Mouse (Mus musculus) forebrain, postnatal 0 days (tissue): Measurements from ENCODE around the gene Clba1. TPM values are rescaled to one million over a fixed set of nuclear protein-coding genes. Genes with fewer than 3 reads are reported as not detected.

Experiments used
- ATAC-seq: fragments of 200-750 bp; cut with Nextera tagmentation; 2 replicates; pipeline ENCODE4 v1.8.0; 2017; ENCODE audit warnings: mild to moderate bottlenecking, moderate library complexity
- DNase-seq: peaks from one replicate; pipeline ENCODE4 v3.0.0-alpha.2; 2015
- H3K27ac ChIP-seq: fragments of 300-500 bp; sonication (generic); 2 replicates; pipeline ENCODE4 v1.5.1; 2014; ENCODE audit warnings: low read depth, mild to moderate bottlenecking, antibody characterized with exemption, low read length, moderate library complexity, mixed read lengths
- H3K27me3 ChIP-seq: fragments of 300-500 bp; sonication (generic); 2 replicates; pipeline ENCODE4 v1.6.1; 2014; ENCODE audit warnings: mild to moderate bottlenecking, low read length, mixed read lengths; ENCODE audit not compliant: insufficient read depth
- H3K36me3 ChIP-seq: fragments of 300-500 bp; sonication (generic); 2 replicates; pipeline ENCODE4 v1.6.1; 2014; ENCODE audit warnings: mild to moderate bottlenecking, moderate library complexity; ENCODE audit not compliant: insufficient read depth
- H3K4me1 ChIP-seq: fragments of 300-500 bp; sonication (generic); 2 replicates; pipeline ENCODE4 v1.6.1; 2014; ENCODE audit warnings: antibody characterized with exemption; ENCODE audit not compliant: insufficient read depth
- H3K4me2 ChIP-seq: fragments of 300-500 bp; sonication (generic); 2 replicates; pipeline ENCODE4 v1.6.1; 2014; ENCODE audit warnings: low read depth, mild to moderate bottlenecking, moderate library complexity
- H3K4me3 ChIP-seq: fragments of 300-500 bp; sonication (generic); 2 replicates; pipeline ENCODE4 v1.5.1; 2014; ENCODE audit warnings: low read depth, low read length, mixed read lengths
- H3K9ac ChIP-seq: fragments of 300-500 bp; sonication (generic); 2 replicates; pipeline ENCODE4 v1.6.1; 2014; ENCODE audit warnings: mild to moderate bottlenecking
- H3K9me3 ChIP-seq: fragments of 300-500 bp; sonication (generic); 2 replicates; pipeline ENCODE4 v1.6.1; 2016; ENCODE audit warnings: low read length
- CTCF ChIP-seq: sonication (generic); IDR thresholded peaks from 2 replicates; pipeline ENCODE4 v1.5.1; 2016; ENCODE audit warnings: antibody characterized with exemption, control low read depth, low read depth
- WGBS: fragments of 180-500 bp; shearing (Covaris S2); extraction: QIAGEN DNeasy Blood & Tissue Kit; methylation state at CpG from one replicate; pipeline ENCODE4 v1.1.7; 2014; 5-methylcytosine and 5-hydroxymethylcytosine counted together
- polyA plus RNA-seq: library from polyadenylated mRNA; unstranded; fragments of >200 nt; fragmentation: Nextera tagmentation; extraction: Ambion mirVana; gene quantifications from 2 replicates; pipeline ENCODE4 v1.2.1, GENCODE M21; 2015
- total RNA-seq: library from RNA; depleted of rRNA; stranded (reverse); fragments of >200 nt; gene quantifications from 2 replicates; pipeline ENCODE4 v1.2.3, GENCODE M21; 2014

Gene Clba1
- total and polyA plus RNA-seq, 2 experiments from 2014 or later: 19.5 to 26.1 TPM

DNA sequence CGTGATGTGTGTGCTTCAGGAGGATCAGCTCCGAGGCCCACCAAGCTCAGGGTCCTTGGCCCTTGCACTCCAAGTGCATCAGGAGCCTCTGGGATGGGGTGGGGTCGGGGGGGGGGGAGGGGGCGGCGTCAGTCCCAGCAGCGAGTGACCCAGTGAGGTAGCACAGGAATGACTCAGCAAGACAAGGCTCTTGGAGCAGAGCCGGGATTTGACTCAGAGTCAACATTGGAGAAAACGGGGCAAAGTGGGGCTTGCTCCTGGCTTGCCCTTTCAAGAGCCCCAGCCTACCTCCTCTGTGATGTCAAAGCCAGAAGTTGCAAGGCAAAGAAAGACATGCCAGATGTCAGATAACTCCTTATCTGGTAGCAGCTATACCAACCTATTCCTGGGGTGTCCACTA is 42.4 kb downstream of the Clba1 start:
- H3K4me1 ChIP-seq: no peaks in the 10 kb centered on the region
- DNase-seq (no peak), ATAC-seq (no peak)
- H3K9ac ChIP-seq: no peak overlapping the region
- no peaks in the 10 kb centered on the region for H3K27me3 ChIP-seq
- no peaks in the 10 kb centered on the region for H3K9me3 ChIP-seq
- WGBS: 55% methylated on average over 8 of the region's 8 CpGs
- H3K36me3 ChIP-seq: no peaks in the 10 kb centered on the region
- H3K4me3 ChIP-seq: no peak overlapping the region
- no peak overlapping the region for H3K27ac ChIP-seq
- no peak overlapping the region for H3K4me2 ChIP-seq
- no peak for TF ChIP-seq CTCF

GRCm38 (mm10) chr12:112853050-112853729 is 44.5 kb downstream of the Clba1 start:
- Histone ChIP-seq H3K27ac (no peak overlapping the region), H3K4me2 (no peak overlapping the region), H3K4me1 (no peaks in the 10 kb centered on the region), H3K36me3 (no peaks in the 10 kb centered on the region), H3K27me3 (no peaks in the 10 kb centered on the region), H3K4me3 (no peak overlapping the region), H3K9me3 (no peaks in the 10 kb centered on the region), H3K9ac (no peak overlapping the region)
- ATAC-seq: no peak
- WGBS: 84% methylated on average over 11 of the region's 11 CpGs
- no peak for DNase-seq
- no peak for TF ChIP-seq CTCF

GRCm38 (mm10) chr12:112854610-112855333 is 46.0 kb downstream of the Clba1 start:
- Histone ChIP-seq H3K36me3 (no peaks in the 10 kb centered on the region), H3K4me3 (no peak overlapping the region), H3K4me2 (no peak overlapping the region), H3K27ac (no peak overlapping the region), H3K9me3 (no peaks in the 10 kb centered on the region), H3K27me3 (no peaks in the 10 kb centered on the region), H3K9ac (no peak overlapping the region), H3K4me1 (no peaks in the 10 kb centered on the region)
- 81% methylated on average over 7 of the region's 7 CpGs for WGBS
- no peak for TF ChIP-seq CTCF
- ATAC-seq: no peak
- DNase-seq: no peak

DNA sequence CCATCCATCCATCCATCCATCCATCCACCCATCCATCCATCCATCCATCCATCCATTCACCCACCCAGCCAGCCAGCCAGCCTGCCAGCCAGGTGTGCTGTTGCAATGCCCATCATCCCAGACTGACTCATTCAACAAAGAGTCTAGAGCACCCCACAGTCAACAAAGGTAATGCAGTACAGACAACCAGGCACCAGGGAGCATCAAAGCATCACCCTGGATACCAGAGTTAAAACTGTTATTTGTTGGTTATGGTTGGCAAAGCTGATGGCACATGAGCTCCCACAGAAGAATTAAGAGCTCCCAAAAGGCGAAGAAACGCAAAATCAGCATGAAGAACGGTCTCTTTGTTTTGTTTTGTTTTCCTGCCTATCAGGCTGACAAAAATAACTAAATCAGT is 47.6 kb downstream of the Clba1 start:
- peak; percentile 14; the same call in 1 of the 2 replicates for TF ChIP-seq CTCF
- Histone ChIP-seq H3K27me3 (no peaks in the 10 kb centered on the region), H3K9me3 (no peaks in the 10 kb centered on the region), H3K4me2 (no peak overlapping the region), H3K4me3 (no peak overlapping the region), H3K27ac (no peak overlapping the region), H3K36me3 (no peaks in the 10 kb centered on the region), H3K9ac (no peak overlapping the region), H3K4me1 (no peaks in the 10 kb centered on the region)
- DNase-seq (no peak), ATAC-seq (no peak)
- WGBS: 80% methylated on average over 3 of the region's 3 CpGs

DNA sequence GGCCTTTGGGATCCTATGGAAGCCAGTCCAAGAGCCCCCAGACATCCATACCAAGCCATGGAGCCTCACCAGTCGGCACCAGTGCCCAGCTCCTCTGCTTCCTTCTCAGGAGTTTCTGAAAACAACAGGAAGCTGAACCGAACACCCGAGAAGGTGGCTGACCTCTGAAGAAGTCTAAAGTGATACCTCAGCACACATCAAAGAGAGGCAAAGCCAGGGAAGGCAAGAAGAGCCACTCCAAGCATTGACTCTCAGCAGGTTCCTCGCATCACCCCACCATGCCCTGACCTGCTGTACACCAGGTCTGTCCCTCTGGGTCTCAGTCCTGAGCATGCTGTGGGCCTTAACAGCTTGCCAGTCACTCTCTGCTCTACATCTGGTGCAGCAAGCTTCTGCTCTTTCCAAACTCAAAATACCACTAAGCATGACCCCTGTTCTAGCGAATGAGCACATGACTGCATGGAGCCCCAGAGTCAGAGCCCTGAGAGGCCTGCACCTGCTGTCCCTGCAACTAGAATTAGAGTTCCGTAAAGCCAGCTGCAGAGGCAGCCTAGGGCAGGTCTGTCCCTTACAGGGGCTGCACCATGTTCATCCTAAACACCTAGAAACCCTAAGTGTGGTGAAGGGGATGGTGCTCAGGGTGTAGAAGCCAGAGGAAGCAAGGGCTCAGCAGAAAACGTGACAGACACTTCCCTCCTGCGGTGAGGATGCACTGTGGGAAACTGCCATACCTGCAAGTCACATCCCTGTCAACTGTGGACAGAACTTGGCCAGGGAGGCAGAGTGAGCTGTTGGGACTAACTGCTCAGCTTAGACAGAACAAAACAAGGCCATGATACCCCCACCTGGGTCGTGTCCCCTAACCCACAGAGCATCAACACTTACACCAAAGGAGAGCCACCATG is 48.5 kb downstream of the Clba1 start:
- no peak for DNase-seq
- Histone ChIP-seq H3K36me3 (no peaks in the 10 kb centered on the region), H3K27me3 (no peaks in the 10 kb centered on the region), H3K9ac (no peak overlapping the region), H3K4me2 (no peak overlapping the region), H3K27ac (no peak overlapping the region), H3K9me3 (no peaks in the 10 kb centered on the region), H3K4me1 (no peaks in the 10 kb centered on the region), H3K4me3 (no peak overlapping the region)
- no peak for TF ChIP-seq CTCF
- WGBS: 71% methylated on average over 9 of the region's 9 CpGs
- no peak for ATAC-seq

DNA sequence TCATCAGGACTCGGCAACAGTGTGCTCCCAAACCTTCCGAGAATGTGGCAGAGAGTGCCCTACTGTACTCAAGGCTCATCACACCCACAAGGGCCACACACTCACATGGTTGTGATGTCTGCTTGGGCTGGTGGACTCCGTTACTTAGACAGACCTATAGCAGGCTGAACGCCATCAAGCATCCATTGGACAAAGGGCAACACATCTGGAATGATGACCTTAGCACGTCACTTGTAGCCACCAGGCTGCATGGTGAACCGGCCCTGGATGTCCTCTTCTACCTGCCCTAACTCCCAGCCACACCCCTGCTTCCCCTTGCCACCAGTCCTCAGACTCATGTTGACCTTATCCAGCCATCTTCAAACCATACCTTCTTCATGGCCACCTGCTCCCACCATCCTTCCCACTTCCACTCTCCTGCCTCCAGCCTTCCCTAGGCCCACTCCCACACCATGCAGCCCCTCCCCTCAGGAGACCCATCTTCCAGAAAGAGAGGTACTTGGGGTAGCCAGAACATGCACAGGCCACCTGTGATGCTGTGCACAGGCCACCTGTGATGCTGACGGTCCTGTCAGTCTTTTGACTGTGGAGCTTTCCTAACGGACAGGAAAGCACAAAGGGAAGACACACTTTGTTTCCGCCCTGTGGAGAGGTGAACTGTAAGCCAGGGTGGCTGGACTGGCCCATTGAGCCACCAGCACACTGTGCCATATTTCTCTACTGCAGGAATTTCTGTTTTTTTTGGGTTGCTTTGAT is 50.0 kb downstream of the Clba1 start:
- Histone ChIP-seq H3K4me3 (no peak overlapping the region), H3K27me3 (no peaks in the 10 kb centered on the region), H3K9me3 (no peaks in the 10 kb centered on the region), H3K4me2 (no peak overlapping the region), H3K36me3 (no peaks in the 10 kb centered on the region), H3K4me1 (no peaks in the 10 kb centered on the region), H3K27ac (no peak overlapping the region), H3K9ac (no peak overlapping the region)
- ATAC-seq: no peak
- DNase-seq: no peak
- no peak for TF ChIP-seq CTCF
- WGBS: 91% methylated on average over 9 of the region's 9 CpGs
